Mouse (Mus musculus) adrenal gland, adult (tissue): Measurements from ENCODE around the gene BC037034.

Experiments
- DNase-seq, 2 experiments: peaks; one replicate each; pipeline ENCODE4 v3.0.0; 2022 to 2023; ENCODE audit warnings: low spot score in 1 of 2; ENCODE audit not compliant: inconsistent age in 2 of 2

Gene BC037034

GRCm38 (mm10) chr5:138262582-138263240, 1.1 kb downstream of the BC037034 start:
- DNase-seq = peak in 1 of 2 experiments; percentile 57

- peak in 1 of 2 experiments; percentile 48 for DNase-seq
Measured at GRCm38 (mm10) chr5:138262001-138262400, 1.8 kb downstream of the BC037034 start.

DNA sequence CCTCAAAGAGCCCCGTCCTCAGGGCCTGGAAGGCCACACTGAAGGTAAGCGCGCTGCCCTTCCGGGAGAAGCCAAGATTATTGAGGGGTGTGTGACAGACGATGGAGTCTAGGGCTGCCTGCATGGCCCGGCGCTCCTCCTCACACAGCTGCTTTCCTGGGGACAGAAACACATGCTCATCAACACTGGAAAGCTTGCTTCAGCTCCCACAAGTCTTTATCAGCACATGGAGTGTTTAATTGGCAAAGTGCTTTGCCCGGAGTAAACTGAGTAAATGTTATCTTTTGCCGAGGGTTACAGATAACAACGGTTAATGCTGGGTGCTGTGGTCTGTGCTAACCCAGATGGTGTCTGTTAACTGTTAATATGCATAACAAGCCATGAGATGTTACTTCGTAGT, 3.0 kb downstream of the BC037034 start:
- peak in 1 of 2 experiments; percentile 35 for DNase-seq

GRCm38 (mm10) chr5:138260051-138260450, 3.8 kb downstream of the BC037034 start:
- peak in 1 of 2 experiments; percentile 30 for DNase-seq

DNA sequence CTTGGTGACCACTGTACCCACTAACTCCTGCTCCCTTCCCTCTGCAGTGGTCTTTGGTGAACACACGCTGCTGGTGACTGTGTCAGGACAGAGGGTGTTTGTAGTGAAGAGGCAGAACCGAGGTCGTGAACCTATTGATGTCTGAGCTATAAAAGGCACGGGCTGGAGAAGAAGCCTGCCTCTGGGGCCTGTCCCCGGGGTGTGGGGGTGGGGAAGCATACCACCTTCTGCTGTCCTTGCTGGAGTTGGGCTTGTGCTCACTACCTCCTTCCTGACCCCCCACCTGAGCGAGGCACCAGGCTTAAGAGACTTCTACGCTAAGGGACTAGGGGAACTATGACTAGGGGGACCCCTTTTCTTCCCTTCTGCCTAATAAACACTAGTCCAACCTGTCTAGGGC, 4.8 kb downstream of the BC037034 start:
- peak in 1 of 2 experiments; percentile 24 for DNase-seq

GRCm38 (mm10) chr5:138258542-138258941, 5.3 kb downstream of the BC037034 start:
- peak; percentile 73 to 85 for DNase-seq

DNA sequence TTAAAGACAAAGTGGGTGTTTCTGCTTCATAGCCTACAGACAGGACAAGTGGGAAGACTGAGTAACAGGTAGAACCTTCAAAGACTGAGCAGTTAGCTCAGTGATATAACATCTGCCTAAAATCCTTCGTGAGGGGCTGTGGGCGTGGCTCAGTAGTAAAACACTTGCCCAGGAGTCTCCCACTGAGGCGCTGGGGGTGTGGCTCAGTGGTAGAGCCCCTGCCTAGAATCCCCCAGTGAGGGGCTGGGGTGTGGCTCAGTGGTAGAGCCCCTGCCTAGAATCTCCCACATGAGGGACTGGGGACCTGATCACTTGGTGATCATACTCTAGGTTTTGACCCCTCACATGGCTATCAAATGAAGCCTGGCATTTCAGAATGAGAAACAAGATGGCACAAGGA, 5.8 kb downstream of the BC037034 start:
- DNase-seq = no peak

- DNase-seq = no peak
Measured at GRCm38 (mm10) chr5:138257585-138257978, 6.3 kb downstream of the BC037034 start.

DNA sequence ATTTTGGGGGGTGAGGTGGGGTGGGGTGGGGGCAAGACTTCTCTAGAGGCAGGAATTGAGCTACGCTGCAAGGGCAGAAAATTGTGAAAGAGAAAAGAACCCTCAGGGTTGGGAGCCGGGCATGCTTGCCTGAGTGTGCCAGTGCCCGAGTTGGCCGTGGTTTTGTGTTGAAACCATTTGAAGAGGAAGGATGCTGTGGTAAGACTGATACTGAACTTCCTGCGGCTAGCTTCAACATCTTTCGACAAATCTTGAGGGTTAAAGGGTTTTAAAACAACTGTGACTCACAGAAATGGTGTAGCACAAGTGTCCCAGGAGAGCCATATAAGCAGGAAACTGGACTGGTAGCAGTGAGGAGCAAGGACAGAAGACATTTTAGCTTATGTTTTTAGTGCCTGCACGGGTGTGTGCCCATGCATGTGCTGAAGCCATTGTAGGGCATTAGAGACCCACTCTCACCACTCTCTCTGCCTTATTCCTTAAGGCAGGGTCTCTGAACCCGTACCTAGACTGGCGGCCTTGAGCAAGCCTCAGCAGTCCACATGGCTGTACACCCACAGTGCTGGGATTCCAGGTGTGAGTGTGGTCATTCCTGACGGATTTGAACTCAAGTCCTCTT, 6.8 kb downstream of the BC037034 start:
- DNase-seq = peak in 1 of 2 experiments; percentile 56

DNA sequence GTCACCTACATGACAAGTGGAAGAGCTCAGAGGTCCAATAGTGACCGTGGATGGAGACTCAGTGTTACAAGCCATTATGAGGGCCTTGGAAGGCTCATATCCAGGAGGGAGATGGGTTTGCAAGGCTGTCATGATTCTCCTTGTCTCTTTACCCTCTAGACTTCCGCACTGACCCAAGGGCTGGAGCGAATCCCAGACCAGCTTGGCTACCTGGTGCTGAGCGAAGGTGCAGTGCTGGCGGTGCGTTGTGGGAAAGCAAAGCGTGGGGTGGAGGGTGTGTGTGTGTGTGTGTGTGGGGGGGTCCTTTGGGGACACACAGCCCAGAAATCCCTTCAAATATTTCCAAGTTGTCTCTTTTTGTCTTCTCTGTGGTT, 7.8 kb downstream of the BC037034 start:
- DNase-seq = no peak

DNA sequence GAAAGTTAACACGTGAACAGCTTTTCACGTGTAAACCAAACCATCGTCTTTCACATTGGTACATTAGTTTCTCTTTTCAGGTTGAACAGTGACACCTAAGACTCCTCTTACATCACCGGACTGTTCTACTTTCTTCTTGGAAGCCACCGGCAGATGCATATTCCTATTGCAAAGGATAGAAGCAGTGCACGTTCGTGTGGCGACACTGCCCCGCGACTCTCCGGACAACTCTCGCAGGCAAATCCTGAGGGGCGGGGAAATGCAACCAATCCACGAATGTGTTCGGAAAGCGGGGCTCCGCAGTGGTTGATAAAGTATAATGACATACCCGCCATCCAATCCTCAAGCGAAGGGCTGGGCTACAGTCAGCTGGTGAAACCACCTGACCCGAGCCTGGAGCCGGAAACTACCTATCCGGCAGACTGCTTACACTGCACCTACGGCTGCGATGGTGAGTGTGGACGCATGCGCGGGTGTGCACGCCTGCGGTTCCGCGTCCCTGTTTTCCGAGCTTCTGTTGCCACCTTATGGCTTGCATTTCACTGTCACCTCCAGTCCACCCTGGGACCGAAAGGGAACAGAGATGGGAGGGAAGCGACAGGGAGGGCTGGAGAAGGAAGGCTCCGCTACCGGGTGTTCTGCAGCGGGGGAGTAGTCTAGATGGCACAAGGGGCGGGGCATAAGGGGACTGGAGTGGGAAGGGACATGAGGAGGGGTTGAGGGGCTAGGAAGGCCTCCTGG, 8.3 kb downstream of the BC037034 start, which contains the start of gene Lamtor4:
Gene Lamtor4 (plus strand): TSS at position 130 of the 741 bp plus-strand sequence.
- DNase-seq = peak; percentile 96 to 98

DNA sequence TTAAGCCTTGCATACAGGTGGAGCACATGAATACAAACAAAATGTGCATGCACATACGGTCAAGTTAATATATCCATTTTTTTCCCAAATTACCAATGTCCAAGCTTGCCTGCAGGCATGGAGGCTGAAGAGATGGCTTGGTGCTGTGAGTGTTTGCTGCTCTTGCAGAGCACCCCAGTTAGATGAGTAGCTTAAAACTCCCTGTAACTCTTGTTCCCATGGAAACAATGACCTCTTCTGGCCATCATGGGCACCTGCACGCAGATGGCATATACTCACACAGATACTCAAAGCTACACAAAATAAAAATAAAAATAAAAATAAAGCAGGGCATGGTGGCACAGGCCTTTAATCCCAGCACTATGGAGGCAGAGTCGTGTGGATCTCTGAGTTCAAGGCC, 10.8 kb downstream of the BC037034 start:
- DNase-seq = no peak

DNA sequence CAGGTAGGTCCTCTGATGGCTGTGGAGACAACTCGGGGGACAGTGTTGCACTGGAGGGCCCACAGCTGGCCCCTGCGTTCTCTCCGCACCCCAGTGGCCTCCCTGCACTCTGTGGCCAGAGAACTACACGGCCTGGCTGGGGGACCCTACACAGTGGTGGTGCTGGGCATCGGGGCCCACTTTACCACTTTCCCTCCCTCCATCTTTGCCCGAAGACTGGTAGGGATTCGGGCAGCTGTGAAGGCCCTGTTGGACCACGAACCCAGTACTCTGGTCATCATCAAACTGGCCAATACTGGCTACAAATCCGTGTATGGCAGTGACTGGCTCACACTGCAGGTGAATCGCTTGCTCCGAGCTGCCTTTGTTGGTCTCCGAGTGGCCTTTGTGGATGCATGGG, 12.7 kb downstream of the BC037034 start:
- DNase-seq = no peak

- peak in 1 of 2 experiments; percentile 78 for DNase-seq
Measured at GRCm38 (mm10) chr5:138241511-138241910, 22.3 kb downstream of the BC037034 start.

DNA sequence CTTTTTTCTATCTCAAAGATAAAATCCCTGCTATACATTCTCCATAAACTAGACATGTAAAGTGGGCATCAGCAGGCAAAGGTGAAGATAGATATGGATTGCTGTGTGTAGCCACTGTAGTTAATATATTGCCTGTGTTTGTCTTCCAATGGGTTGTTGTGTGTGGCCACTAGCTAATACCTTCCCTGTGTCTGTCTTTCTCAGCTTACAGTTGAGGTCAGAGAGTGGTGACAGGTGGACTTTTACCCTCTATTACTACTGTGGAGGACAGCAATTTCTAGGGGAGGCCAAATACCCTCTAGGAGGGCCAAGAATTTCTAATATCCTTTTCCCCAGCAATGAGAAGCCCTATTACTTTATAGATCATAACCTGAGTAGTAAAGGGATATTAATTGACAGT, 29.6 kb downstream of the BC037034 start:
- DNase-seq = no peak

DNA sequence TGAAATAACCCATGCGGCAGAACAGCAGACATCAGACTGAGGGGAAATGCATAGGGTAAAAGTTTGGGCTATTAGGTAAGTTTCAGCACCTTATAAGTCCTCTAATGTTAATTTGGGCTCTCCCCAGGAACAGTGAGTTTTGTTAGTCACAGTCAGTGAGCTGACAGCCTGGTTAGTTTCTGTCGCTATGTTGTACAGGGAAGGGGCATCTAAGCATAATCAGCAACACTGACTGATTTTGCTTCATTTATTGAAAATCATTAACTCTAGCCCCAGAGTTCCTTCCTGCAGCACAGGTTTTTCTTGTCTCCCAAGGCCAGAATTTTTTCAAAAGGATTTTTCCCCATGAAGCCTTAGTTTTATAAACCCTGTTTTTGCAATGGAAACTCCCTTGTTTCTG, 30.1 kb downstream of the BC037034 start:
- no peak for DNase-seq

- no peak for DNase-seq
Measured at GRCm38 (mm10) chr5:138229511-138229910, 34.3 kb downstream of the BC037034 start.

DNA sequence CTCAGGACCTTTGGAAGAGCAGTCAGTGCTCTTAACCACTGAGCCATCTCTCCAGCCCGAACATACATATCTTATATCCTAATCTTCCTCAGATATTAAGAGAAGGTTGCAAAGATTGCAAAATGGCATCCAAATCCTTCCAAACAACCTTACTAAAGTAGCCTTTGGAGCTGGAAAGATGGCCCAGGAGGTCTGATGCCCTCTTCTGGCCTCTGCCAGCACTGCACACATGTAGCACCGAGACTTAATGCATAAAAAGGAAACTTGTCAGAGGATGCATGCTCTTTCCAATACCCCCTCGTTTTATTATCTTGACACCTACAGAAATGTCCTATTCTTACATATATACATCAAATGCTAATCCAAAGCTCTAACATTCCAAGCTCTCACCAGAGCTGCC, 35.8 kb downstream of the BC037034 start:
- peak; percentile 35 to 66 for DNase-seq

DNA sequence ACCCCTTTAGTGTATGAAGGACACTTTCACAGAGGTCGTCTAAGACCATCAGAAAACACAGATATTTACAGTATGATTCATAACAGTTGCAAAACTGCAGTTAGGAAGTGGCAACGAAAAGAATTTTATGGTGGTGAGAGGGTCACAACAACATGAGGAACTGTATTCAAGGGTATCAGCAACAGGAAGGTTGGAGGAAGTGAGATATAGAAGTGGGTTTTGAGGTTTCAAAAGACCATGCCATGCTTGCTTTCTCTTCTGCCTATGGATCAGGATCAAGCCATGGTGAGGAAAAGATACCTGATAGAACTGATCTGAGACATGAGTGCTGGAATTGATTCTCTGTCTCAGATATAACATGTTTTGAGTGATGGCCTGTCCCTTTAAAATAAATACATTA, 36.5 kb downstream of the BC037034 start:
- DNase-seq = no peak

- no peak for DNase-seq
Measured at GRCm38 (mm10) chr5:138226491-138226890, 37.3 kb downstream of the BC037034 start.

GRCm38 (mm10) chr5:138225700-138226099, 38.1 kb downstream of the BC037034 start, which contains the start of gene Nxpe5:
Gene Nxpe5, plus strand, starts transcription at chr5:138225898.
- no peak for DNase-seq

DNA sequence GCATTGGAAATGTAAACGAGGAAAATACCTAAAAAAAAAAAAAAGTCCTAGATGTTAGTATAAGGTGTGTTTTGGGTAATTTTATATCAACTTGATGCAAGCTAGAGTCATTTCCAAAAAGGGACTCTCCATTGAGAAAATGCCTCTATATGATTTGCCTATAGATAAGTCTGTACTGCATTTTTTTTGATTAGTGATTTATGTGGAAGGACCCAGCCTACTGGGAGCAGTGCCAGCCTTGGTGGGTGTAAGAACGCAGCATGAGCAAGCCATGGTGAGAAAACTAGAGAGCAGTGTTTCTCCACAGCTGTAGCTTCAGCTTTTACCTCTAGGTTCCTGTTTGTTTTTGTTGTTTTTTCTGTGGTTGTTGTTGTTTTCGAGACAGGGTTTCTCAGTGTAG, 40.5 kb downstream of the BC037034 start:
- no peak for DNase-seq
